Mouse (Mus musculus) MEL (cell line): Measurements from ENCODE around the gene Tbc1d9b. TPM values are rescaled to one million over a fixed set of nuclear protein-coding genes. Genes with fewer than 3 reads are reported as not detected.

ENCODE experiments used
- DNase-seq: peaks from one replicate; pipeline ENCODE4 v3.0.0; 2011; ENCODE audit warnings: low read depth, low spot score
- H3K27ac ChIP-seq: 2 replicates; pipeline ENCODE4 v1.5.1; 2012; ENCODE audit warnings: low read depth, mild to moderate bottlenecking, control low read depth, low read length, moderate library complexity; ENCODE audit not compliant: control insufficient read depth
- H3K27me3 ChIP-seq, 2 experiments: fragments of 150-350 bp in 1 of 2; sonication (generic) in 1 of 2; 2 replicates each; pipeline ENCODE4 v1.6.1; 2012; ENCODE audit warnings: low read length in 2 of 2, mild to moderate bottlenecking in 2 of 2, improper control_type of control experiment in 1 of 2, moderate library complexity in 1 of 2; ENCODE audit not compliant: insufficient read depth in 2 of 2, control insufficient read depth in 1 of 2
- H3K36me3 ChIP-seq, 2 experiments: 2 replicates each; pipeline ENCODE4 v1.6.1; 2012 to 2014; ENCODE audit warnings: low read length in 2 of 2, improper control_type of control experiment in 1 of 2, inconsistent platforms in 1 of 2, mild to moderate bottlenecking in 1 of 2; ENCODE audit not compliant: insufficient read depth in 2 of 2, control insufficient read depth in 1 of 2
- H3K4me1 ChIP-seq, 2 experiments: fragments of 150-350 bp in 1 of 2; sonication (generic) in 1 of 2; 2 replicates each; pipeline ENCODE4 v1.6.1; 2012; ENCODE audit warnings: low read length in 2 of 2, improper control_type of control experiment in 1 of 2, mild to moderate bottlenecking in 1 of 2; ENCODE audit not compliant: insufficient read depth in 2 of 2, control insufficient read depth in 1 of 2
- H3K4me3 ChIP-seq, 2 experiments: fragments of 150-350 bp in 1 of 2; sonication (generic) in 1 of 2; 2 replicates each; pipeline ENCODE4 v1.5.1; 2012; ENCODE audit warnings: low read depth in 2 of 2, low read length in 2 of 2, mild to moderate bottlenecking in 2 of 2, moderate library complexity in 2 of 2, control low read depth in 1 of 2, improper control_type of control experiment in 1 of 2; ENCODE audit not compliant: control insufficient read depth in 1 of 2, insufficient read depth in 1 of 2
- H3K79me2 ChIP-seq: 2 replicates; pipeline ENCODE4 v1.6.1; 2012; ENCODE audit warnings: mild to moderate bottlenecking, low read length, moderate library complexity; ENCODE audit not compliant: control insufficient read depth, poor library complexity, insufficient read depth
- H3K9ac ChIP-seq: 2 replicates; pipeline ENCODE4 v1.6.1; 2012; ENCODE audit warnings: low read depth, mild to moderate bottlenecking, control low read depth, low read length, moderate library complexity; ENCODE audit not compliant: control insufficient read depth, poor library complexity, severe bottlenecking
- H3K9me3 ChIP-seq: fragments of 150-350 bp; sonication (generic); replicated peaks from 2 replicates; pipeline ENCODE4 v1.6.1; 2012; ENCODE audit warnings: mild to moderate bottlenecking, low read length, improper control_type of control experiment, moderate library complexity; ENCODE audit not compliant: insufficient read depth
- BHLHE40 ChIP-seq: IDR thresholded peaks from 2 replicates; pipeline ENCODE4 v1.6.1; 2012; ENCODE audit warnings: low read depth, mild to moderate bottlenecking, inconsistent platforms, low read length, improper control_type of control experiment, borderline replicate concordance
- CHD1 ChIP-seq: IDR thresholded peaks from 2 replicates; pipeline ENCODE4 v1.6.1; 2012; ENCODE audit warnings: low read depth, mild to moderate bottlenecking, inconsistent platforms, low read length, improper control_type of control experiment
- CTCF ChIP-seq, 3 experiments: IDR thresholded peaks in 2 of 3; conservative IDR thresholded peaks in 1 of 3; 2 replicates each; pipeline ENCODE4 v1.5.1; 2011 to 2012; ENCODE audit warnings: low read length in 3 of 3, low read depth in 2 of 3, mild to moderate bottlenecking in 2 of 3, improper control_type of control experiment in 1 of 3, inconsistent platforms in 1 of 3, mixed read lengths in 1 of 3, moderate library complexity in 1 of 3; ENCODE audit not compliant: control insufficient read depth in 1 of 3, insufficient read depth in 1 of 3, poor library complexity in 1 of 3, severe bottlenecking in 1 of 3
- E2F4 ChIP-seq: IDR thresholded peaks from 2 replicates; pipeline ENCODE4 v1.6.1; 2011; ENCODE audit warnings: low read depth, low read length, improper control_type of control experiment, borderline replicate concordance
- GABPA ChIP-seq: IDR thresholded peaks from 2 replicates; pipeline ENCODE4 v1.6.1; 2012; ENCODE audit warnings: low read depth, mild to moderate bottlenecking, inconsistent platforms, low read length, improper control_type of control experiment, moderate library complexity
- GATA1 ChIP-seq: IDR thresholded peaks from 2 replicates; pipeline ENCODE4 v1.6.1; 2011; ENCODE audit warnings: low read depth, low read length, improper control_type of control experiment
- HCFC1 ChIP-seq: IDR thresholded peaks from 2 replicates; pipeline ENCODE4 v1.6.1; 2012; ENCODE audit warnings: low read depth, mild to moderate bottlenecking, inconsistent platforms, low read length, improper control_type of control experiment, moderate library complexity
- KAT2A ChIP-seq: conservative IDR thresholded peaks from 2 replicates; pipeline ENCODE4 v1.6.1; 2012; ENCODE audit warnings: low read depth, low read length, improper control_type of control experiment, inconsistent platforms
- MAFK ChIP-seq: IDR thresholded peaks from 2 replicates; pipeline ENCODE4 v1.6.1; 2011; ENCODE audit warnings: low read depth, mild to moderate bottlenecking, low read length, improper control_type of control experiment, borderline replicate concordance
- MAX ChIP-seq: IDR thresholded peaks from 2 replicates; pipeline ENCODE4 v1.6.1; 2011; ENCODE audit warnings: low read length, improper control_type of control experiment
- MAZ ChIP-seq: IDR thresholded peaks from 2 replicates; pipeline ENCODE4 v1.6.1; 2012; ENCODE audit warnings: low read depth, mild to moderate bottlenecking, inconsistent platforms, low read length, improper control_type of control experiment
- MEF2A ChIP-seq: IDR thresholded peaks from 2 replicates; pipeline ENCODE4 v1.6.1; 2014; ENCODE audit warnings: low read depth, mild to moderate bottlenecking, inconsistent platforms, low read length, improper control_type of control experiment; ENCODE audit not compliant: poor library complexity, insufficient replicate concordance, severe bottlenecking; ENCODE audit errors: extremely low read depth
- MXI1 ChIP-seq: IDR thresholded peaks from 2 replicates; pipeline ENCODE4 v1.6.1; 2011; ENCODE audit warnings: mild to moderate bottlenecking, low read depth, low read length, improper control_type of control experiment
- MYB ChIP-seq: IDR thresholded peaks from 2 replicates; pipeline ENCODE4 v1.6.1; 2011; ENCODE audit warnings: mild to moderate bottlenecking, low read depth, low read length, improper control_type of control experiment
- MYC ChIP-seq: IDR thresholded peaks from 2 replicates; pipeline ENCODE4 v1.6.1; 2011; ENCODE audit warnings: low read depth, mild to moderate bottlenecking, low read length, improper control_type of control experiment, moderate library complexity
- NELFE ChIP-seq: IDR thresholded peaks from 2 replicates; pipeline ENCODE4 v1.6.1; 2011; ENCODE audit warnings: low read depth, low read length, improper control_type of control experiment
- NRF1 ChIP-seq: IDR thresholded peaks from 2 replicates; pipeline ENCODE4 v1.6.1; 2014; ENCODE audit warnings: low read depth, mild to moderate bottlenecking, inconsistent platforms, low read length, improper control_type of control experiment, moderate library complexity; ENCODE audit not compliant: poor library complexity, insufficient read depth, severe bottlenecking
- POLR2A ChIP-seq, 2 experiments: IDR thresholded peaks; 2 replicates each; pipeline ENCODE4 v1.6.1; 2011 to 2012; ENCODE audit warnings: low read length in 2 of 2, mild to moderate bottlenecking in 2 of 2, control low read depth in 1 of 2, improper control_type of control experiment in 1 of 2, low read depth in 1 of 2, moderate library complexity in 1 of 2; ENCODE audit not compliant: control insufficient read depth in 1 of 2, insufficient read depth in 1 of 2, poor library complexity in 1 of 2
- POLR2AphosphoS2 ChIP-seq: IDR thresholded peaks from 2 replicates; pipeline ENCODE4 v1.6.1; 2011; ENCODE audit warnings: low read length, improper control_type of control experiment
- POLR2AphosphoS5 ChIP-seq: IDR thresholded peaks from 2 replicates; pipeline ENCODE4 v1.6.1; 2012; ENCODE audit warnings: low read depth, borderline replicate concordance, mild to moderate bottlenecking, inconsistent platforms, low read length, moderate library complexity, mixed read lengths
- RAD21 ChIP-seq: IDR thresholded peaks from 2 replicates; pipeline ENCODE4 v1.6.1; 2011; ENCODE audit warnings: mild to moderate bottlenecking, low read depth, low read length, improper control_type of control experiment
- RCOR1 ChIP-seq: IDR thresholded peaks from 2 replicates; pipeline ENCODE4 v1.6.1; 2012; ENCODE audit warnings: low read depth, mild to moderate bottlenecking, inconsistent platforms, low read length, improper control_type of control experiment
- SIN3A ChIP-seq: IDR thresholded peaks from 2 replicates; pipeline ENCODE4 v1.6.1; 2012; ENCODE audit warnings: low read length, improper control_type of control experiment, inconsistent platforms
- SMC3 ChIP-seq: IDR thresholded peaks from 2 replicates; pipeline ENCODE4 v1.6.1; 2011; ENCODE audit warnings: low read depth, low read length, improper control_type of control experiment
- TBP ChIP-seq: IDR thresholded peaks from 2 replicates; pipeline ENCODE4 v1.8.0; 2011; ENCODE audit warnings: low read depth, low read length, improper control_type of control experiment
- TCF12 ChIP-seq: IDR thresholded peaks from 2 replicates; pipeline ENCODE4 v1.6.1; 2014; ENCODE audit warnings: low read depth, mild to moderate bottlenecking, inconsistent platforms, low read length, improper control_type of control experiment, moderate library complexity
- UBTF ChIP-seq: IDR thresholded peaks from 2 replicates; pipeline ENCODE4 v1.6.1; 2012; ENCODE audit warnings: low read depth, mild to moderate bottlenecking, inconsistent platforms, low read length, improper control_type of control experiment, moderate library complexity, borderline replicate concordance; ENCODE audit not compliant: insufficient read depth
- USF2 ChIP-seq, 2 experiments: IDR thresholded peaks; 2 replicates each; pipeline ENCODE4 v1.6.1; 2011 to 2012; ENCODE audit warnings: improper control_type of control experiment in 2 of 2, low read length in 2 of 2, borderline replicate concordance in 1 of 2, inconsistent platforms in 1 of 2, low read depth in 1 of 2, mild to moderate bottlenecking in 1 of 2; ENCODE audit not compliant: insufficient read depth in 1 of 2
- ZKSCAN1 ChIP-seq: IDR thresholded peaks from 2 replicates; pipeline ENCODE4 v1.6.1; 2012; ENCODE audit warnings: low read depth, mild to moderate bottlenecking, inconsistent platforms, low read length, improper control_type of control experiment, moderate library complexity
- ZMIZ1 ChIP-seq: IDR thresholded peaks from 2 replicates; pipeline ENCODE4 v1.6.1; 2012; ENCODE audit warnings: low read depth, mild to moderate bottlenecking, inconsistent platforms, low read length, improper control_type of control experiment, moderate library complexity
- ZNF384 ChIP-seq: IDR thresholded peaks from 2 replicates; pipeline ENCODE4 v1.6.1; 2012; ENCODE audit warnings: low read depth, mild to moderate bottlenecking, inconsistent platforms, low read length, improper control_type of control experiment
- polyA plus RNA-seq, 2 experiments: library from polyadenylated mRNA; stranded (reverse) in 1 of 2; unstranded in 1 of 2; fragments of >175 nt in 1 of 2; fragments of >200 nt in 1 of 2; gene quantifications; 2 replicates each; pipeline versions ENCODE4 v1.2.1 to v1.2.4; 2012; ENCODE audit warnings: low replicate concordance in 2 of 2, low read depth in 1 of 2; ENCODE audit not compliant: insufficient read length in 2 of 2, insufficient read depth in 1 of 2, missing spikeins in 1 of 2
- total RNA-seq: library from RNA; depleted of rRNA; stranded (reverse); fragments of 300-350 nt; gene quantifications from 2 replicates; pipeline ENCODE4 v1.2.3, GENCODE M21; 2012

Gene Tbc1d9b
- total and polyA plus RNA-seq, 3 experiments: 18.6 to 32.5 TPM; not detected in 1

DNA sequence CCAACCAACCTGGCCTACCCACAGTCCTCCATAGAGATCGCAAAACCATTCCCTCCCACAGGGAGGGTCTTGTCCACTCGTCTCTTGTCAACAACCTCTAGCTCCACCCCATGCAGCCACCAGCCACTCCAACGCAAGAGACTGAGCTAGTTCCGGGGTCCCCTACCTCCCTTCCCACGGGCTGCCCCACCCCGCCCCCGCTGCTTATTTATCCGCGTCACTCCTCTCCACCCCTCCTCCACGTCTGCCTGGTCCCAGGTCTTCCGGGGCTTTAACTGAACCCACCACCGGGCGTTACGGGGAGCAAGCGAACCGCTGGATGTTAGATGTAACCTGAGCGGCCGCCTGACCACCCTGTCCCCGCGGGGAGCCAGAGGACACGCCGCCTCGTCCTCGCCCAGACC, 78.9 kb downstream of the Tbc1d9b start (continued):
- TF ChIP-seq MYB: 0 out of 2 replicates have a peak, but pooled peaks have one; percentile 17
- TF ChIP-seq TCF12: peak; percentile 33; the same call in 1 of the 2 replicates
- no peak for TF ChIP-seq NELFE
- TF ChIP-seq MAZ: peak; percentile 92
- TF ChIP-seq RCOR1: no peak
- no peak for TF ChIP-seq GATA1
- no peak for TF ChIP-seq ZNF384
- no peak for TF ChIP-seq E2F4
- TF ChIP-seq MEF2A: no peak
- TF ChIP-seq MYC: peak; percentile 72; the same call in 1 of the 2 replicates

DNA sequence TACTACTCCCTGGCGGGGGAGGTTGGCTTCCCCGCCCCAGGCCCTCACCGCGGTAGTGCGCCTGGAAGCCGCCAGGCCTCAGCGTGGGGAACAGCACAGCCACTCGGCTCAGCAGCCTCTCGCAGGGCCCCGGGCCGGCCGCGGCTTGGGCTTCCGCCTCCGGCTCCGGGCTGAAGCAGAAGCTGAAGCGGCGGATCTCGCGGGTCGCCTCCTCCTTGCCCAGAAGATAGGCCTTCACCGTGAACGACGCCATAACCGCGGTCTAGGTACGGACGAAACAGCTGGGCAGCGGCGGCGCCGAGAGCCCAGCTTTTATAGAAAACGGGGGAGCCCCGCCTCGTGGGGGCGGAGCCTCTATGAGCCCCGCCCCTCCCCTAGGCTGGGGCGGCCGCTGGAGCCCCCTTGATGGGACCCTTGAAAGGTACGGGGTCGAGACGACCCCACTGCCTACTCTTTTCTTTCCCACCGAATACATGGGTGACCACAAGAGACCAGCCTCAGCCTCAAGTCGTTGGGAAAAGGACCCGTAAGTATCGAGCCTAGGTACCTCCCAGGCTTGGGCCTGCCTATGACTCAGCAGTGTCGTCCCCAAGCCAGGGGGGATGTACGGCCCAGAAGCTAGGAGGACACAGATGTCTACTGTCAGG, 79.4 kb downstream of the Tbc1d9b start, which contains the start of the genes Sqstm1 and Mgat4b:
Sqstm1 (minus strand) TSS at position 323 of the 647 bp plus-strand sequence.
Mgat4b (plus strand) TSS at position 386 of the 647 bp plus-strand sequence.
- H3K27me3 ChIP-seq: no peaks in the 10 kb centered on the region
- H3K4me1 ChIP-seq: peaks cover 12 to 33% of the 10 kb centered on the region in 2 experiments
- no peaks in the 10 kb centered on the region for H3K9me3 ChIP-seq
- H3K9ac ChIP-seq: peak within 1 kb of the TSS; percentile 89
- DNase-seq: peak; percentile 90
- peaks cover 9 to 24% of the 10 kb centered on the region in 2 experiments for H3K36me3 ChIP-seq
- H3K79me2 ChIP-seq: peaks cover 31% of the 10 kb centered on the region
- TF ChIP-seq MYB (0 out of 2 replicates have a peak, but pooled peaks have one; percentile 2), E2F4 (no peak), SMC3 (no peak), MAFK (no peak), RCOR1 (no peak), USF2 (IDR thresholded peaks at IDR 0.05; ENCODE audit: borderline replicate concordance in 1 of 2, insufficient read depth in 1 of 2, low read depth in 1 of 2, low read length in 2 of 2) (no peak), POLR2A (IDR thresholded peaks at IDR 0.05; ENCODE audit: control insufficient read depth in 1 of 2, insufficient read depth in 1 of 2, low read depth in 1 of 2, low read length in 2 of 2, poor library complexity in 1 of 2) (peak; percentile 97 to 98), MEF2A (no peak), ZKSCAN1 (no peak), CHD1 (no peak), HCFC1 (peak; percentile 74), MAZ (peak; percentile 77; the same call in 1 of the 2 replicates), ZMIZ1 (peak; percentile 99), TCF12 (no peak), POLR2AphosphoS5 (no peak), NRF1 (0 out of 2 replicates have a peak, but pooled peaks have one; percentile 2), POLR2AphosphoS2 (peak; percentile 100), MXI1 (peak; percentile 90; the same call in 1 of the 2 replicates), UBTF (no peak), NELFE (peak; percentile 100), RAD21 (no peak), KAT2A (no peak; the same call in 1 of the 2 replicates), MAX (peak; percentile 8; the same call in 1 of the 2 replicates), GABPA (peak; percentile 64), TBP (peak; percentile 97), MYC (peak; percentile 3; the same call in 1 of the 2 replicates), SIN3A (peak; percentile 91), ZNF384 (no peak), BHLHE40 (no peak), GATA1 (no peak), CTCF (IDR thresholded peaks at IDR 0.05 in 2 of 3, conservative IDR thresholded peaks at IDR 0.05 in 1 of 3; ENCODE audit: control insufficient read depth in 1 of 3, insufficient read depth in 1 of 3, low read depth in 2 of 3, low read length in 3 of 3, poor library complexity in 1 of 3, severe bottlenecking in 1 of 3) (no peak)
- H3K27ac ChIP-seq: peak within 1 kb of the TSS; percentile 71
- H3K4me3 ChIP-seq: peak within 1 kb of the TSS; percentile 71 to 94
